Mouse (Mus musculus) CH12.LX (cell line): ENCODE results near the gene Ropn1. TPM values are rescaled to one million over a fixed set of nuclear protein-coding genes. Genes with fewer than 3 reads are reported as not detected.

Source experiments
- DNase-seq: peaks from one replicate; pipeline ENCODE4 v3.0.0-alpha.2; 2013; ENCODE audit errors: extremely low read depth
- H3K27ac ChIP-seq: 2 replicates; pipeline ENCODE4 v1.5.1; 2012; ENCODE audit warnings: low read depth, mild to moderate bottlenecking, control low read depth, moderate library complexity; ENCODE audit not compliant: insufficient read depth
- H3K27me3 ChIP-seq: replicated peaks from 2 replicates; pipeline ENCODE3; 2012; ENCODE audit warnings: inconsistent platforms
- H3K36me3 ChIP-seq, 2 experiments: replicated peaks in 1 of 2; 2 replicates each; pipeline versions ENCODE3 to v1.6.1; 2012; ENCODE audit warnings: inconsistent platforms in 1 of 2, low read length in 1 of 2, mild to moderate bottlenecking in 1 of 2, mixed read lengths in 1 of 2, moderate library complexity in 1 of 2; ENCODE audit not compliant: control insufficient read depth in 1 of 2, insufficient read depth in 1 of 2
- H3K4me1 ChIP-seq, 2 experiments: 2 replicates each; pipeline ENCODE4 v1.6.1; 2012; ENCODE audit warnings: inconsistent platforms in 1 of 2, moderate library complexity in 1 of 2; ENCODE audit not compliant: insufficient read depth in 2 of 2, control insufficient read depth in 1 of 2
- H3K4me2 ChIP-seq: 2 replicates; pipeline ENCODE4 v1.6.1; 2012; ENCODE audit warnings: low read depth, mild to moderate bottlenecking, control low read depth; ENCODE audit not compliant: poor library complexity, insufficient read depth, severe bottlenecking
- H3K4me3 ChIP-seq, 3 experiments: fragments of 150-350 bp in 1 of 3; sonication (generic) in 1 of 3; replicated peaks in 1 of 3; 2 replicates each; pipeline versions ENCODE3 to v1.5.1; 2011 to 2012; ENCODE audit warnings: low read depth in 2 of 3, low read length in 2 of 3, mild to moderate bottlenecking in 2 of 3, moderate library complexity in 2 of 3, control low read depth in 1 of 3, improper control_type of control experiment in 1 of 3, inconsistent platforms in 1 of 3, mixed read lengths in 1 of 3; ENCODE audit not compliant: poor library complexity in 1 of 3
- H3K79me2 ChIP-seq: replicated peaks from 2 replicates; pipeline ENCODE4 v1.6.1; 2012; ENCODE audit warnings: mild to moderate bottlenecking, moderate library complexity; ENCODE audit not compliant: control insufficient read depth, poor library complexity, insufficient read depth, severe bottlenecking; ENCODE audit errors: extremely low read depth
- H3K9ac ChIP-seq: 2 replicates; pipeline ENCODE4 v1.6.1; 2012; ENCODE audit warnings: low read depth, mild to moderate bottlenecking, control low read depth, moderate library complexity; ENCODE audit not compliant: insufficient read depth
- H3K9me3 ChIP-seq: replicated peaks from 2 replicates; pipeline ENCODE3; 2012; ENCODE audit warnings: low read length, inconsistent platforms, mixed read lengths
- BHLHE40 ChIP-seq: IDR thresholded peaks from 2 replicates; pipeline ENCODE4 v1.6.1; 2011; ENCODE audit warnings: mild to moderate bottlenecking, low read depth, low read length, improper control_type of control experiment
- CHD1 ChIP-seq: IDR thresholded peaks from 2 replicates; pipeline ENCODE4 v1.6.1; 2012; ENCODE audit warnings: low read depth, low read length, improper control_type of control experiment, inconsistent platforms
- CHD2 ChIP-seq: IDR thresholded peaks from 2 replicates; pipeline ENCODE4 v1.6.1; 2011; ENCODE audit warnings: low read length, improper control_type of control experiment
- CTCF ChIP-seq, 2 experiments: IDR thresholded peaks in 1 of 2; conservative IDR thresholded peaks in 1 of 2; 2 replicates each; pipeline ENCODE4 v1.5.1; 2011 to 2012; ENCODE audit warnings: low read depth in 2 of 2, low read length in 2 of 2, improper control_type of control experiment in 1 of 2, inconsistent platforms in 1 of 2, mild to moderate bottlenecking in 1 of 2, moderate library complexity in 1 of 2
- E2F4 ChIP-seq: IDR thresholded peaks from 2 replicates; pipeline ENCODE4 v1.6.1; 2011; ENCODE audit warnings: low read depth, low read length, improper control_type of control experiment; ENCODE audit not compliant: insufficient replicate concordance
- ELF1 ChIP-seq: IDR thresholded peaks from 2 replicates; pipeline ENCODE4 v1.6.1; 2014; ENCODE audit warnings: low read depth, mild to moderate bottlenecking, inconsistent platforms, low read length, improper control_type of control experiment
- ETS1 ChIP-seq: conservative IDR thresholded peaks from 2 replicates; pipeline ENCODE4 v1.6.1; 2012; ENCODE audit warnings: low read depth, mild to moderate bottlenecking, inconsistent platforms, low read length, improper control_type of control experiment, moderate library complexity
- GABPA ChIP-seq: IDR thresholded peaks from 2 replicates; pipeline ENCODE4 v1.6.1; 2012; ENCODE audit warnings: low read depth, low read length, improper control_type of control experiment, inconsistent platforms; ENCODE audit not compliant: insufficient replicate concordance
- IRF4 ChIP-seq: IDR thresholded peaks from 2 replicates; pipeline ENCODE4 v1.6.1; 2014; ENCODE audit warnings: low read depth, mild to moderate bottlenecking, inconsistent platforms, low read length, improper control_type of control experiment
- JUND ChIP-seq: conservative IDR thresholded peaks from 2 replicates; pipeline ENCODE4 v1.6.1; 2011; ENCODE audit warnings: low read depth, low read length, improper control_type of control experiment
- KAT2A ChIP-seq: IDR thresholded peaks from 2 replicates; pipeline ENCODE4 v1.6.1; 2012; ENCODE audit warnings: low read length, improper control_type of control experiment, inconsistent platforms; ENCODE audit not compliant: insufficient replicate concordance
- MAX ChIP-seq: IDR thresholded peaks from 2 replicates; pipeline ENCODE4 v1.6.1; 2011; ENCODE audit warnings: low read length, improper control_type of control experiment
- MAZ ChIP-seq: IDR thresholded peaks from 2 replicates; pipeline ENCODE4 v1.6.1; 2012; ENCODE audit warnings: low read depth, mild to moderate bottlenecking, inconsistent platforms, low read length, improper control_type of control experiment, moderate library complexity
- MYC ChIP-seq: IDR thresholded peaks from 2 replicates; pipeline ENCODE4 v1.6.1; 2011; ENCODE audit warnings: low read depth, mild to moderate bottlenecking, improper control_type of control experiment, low read length
- NELFE ChIP-seq: IDR thresholded peaks from 2 replicates; pipeline ENCODE4 v1.6.1; 2011; ENCODE audit warnings: low read depth, low read length, improper control_type of control experiment
- NRF1 ChIP-seq: IDR thresholded peaks from 2 replicates; pipeline ENCODE4 v1.6.1; 2014; ENCODE audit warnings: low read depth, mild to moderate bottlenecking, inconsistent platforms, low read length, improper control_type of control experiment, moderate library complexity
- PAX5 ChIP-seq: IDR thresholded peaks from 2 replicates; pipeline ENCODE4 v1.6.1; 2012; ENCODE audit warnings: low read length, inconsistent platforms, mixed read lengths
- POLR2A ChIP-seq: IDR thresholded peaks from 2 replicates; pipeline ENCODE4 v1.6.1; 2011; ENCODE audit warnings: low read depth, mild to moderate bottlenecking, improper control_type of control experiment, low read length
- RAD21 ChIP-seq: IDR thresholded peaks from 2 replicates; pipeline ENCODE4 v1.6.1; 2011; ENCODE audit warnings: low read depth, mild to moderate bottlenecking, low read length, improper control_type of control experiment, moderate library complexity
- RCOR1 ChIP-seq: conservative IDR thresholded peaks from 2 replicates; pipeline ENCODE4 v1.6.1; 2012; ENCODE audit warnings: low read depth, mild to moderate bottlenecking, inconsistent platforms, low read length, improper control_type of control experiment
- TBP ChIP-seq: conservative IDR thresholded peaks from 2 replicates; pipeline ENCODE4 v1.6.1; 2011; ENCODE audit warnings: low read depth, low read length, improper control_type of control experiment
- UBTF ChIP-seq: IDR thresholded peaks from 2 replicates; pipeline ENCODE4 v1.6.1; 2012; ENCODE audit warnings: low read depth, mild to moderate bottlenecking, inconsistent platforms, low read length, improper control_type of control experiment, moderate library complexity
- USF1 ChIP-seq: IDR thresholded peaks from 2 replicates; pipeline ENCODE4 v1.6.1; 2014; ENCODE audit warnings: low read depth, mild to moderate bottlenecking, inconsistent platforms, low read length, improper control_type of control experiment
- ZC3H11A ChIP-seq: IDR thresholded peaks from 2 replicates; pipeline ENCODE4 v1.6.1; 2012; ENCODE audit warnings: low read depth, mild to moderate bottlenecking, inconsistent platforms, low read length, improper control_type of control experiment
- ZMIZ1 ChIP-seq: IDR thresholded peaks from 2 replicates; pipeline ENCODE4 v1.6.1; 2012; ENCODE audit warnings: low read depth, mild to moderate bottlenecking, inconsistent platforms, low read length, improper control_type of control experiment
- ZNF384 ChIP-seq: IDR thresholded peaks from 2 replicates; pipeline ENCODE4 v1.6.1; 2012; ENCODE audit warnings: low read depth, low read length, improper control_type of control experiment, inconsistent platforms
- dilution Hi-C: fragments of 300-500 bp; cut with MboI; formaldehyde crosslinking; loops from 2 replicates; pipeline ENCODE4 v1.14.3; 2020; ENCODE audit warnings: low sequenced_read_pairs; ENCODE audit not compliant: extremely low pct_unique_long_range_greater_than_20kb, extremely low pct_ligation_motif_present
- in situ Hi-C: fragments of 300-500 bp; cut with MboI; formaldehyde crosslinking; loops from 3 replicates; pipeline ENCODE4 v1.14.3; 2019; ENCODE audit warnings: low sequenced_read_pairs, low pct_ligation_motif_present, low pct_unique_long_range_greater_than_20kb, mixed read lengths
- polyA plus RNA-seq: library from polyadenylated mRNA; unstranded; fragments of >175 nt; gene quantifications from 2 replicates; pipeline ENCODE4 v1.2.1, GENCODE M21; 2012; ENCODE audit warnings: low read depth; ENCODE audit not compliant: insufficient read length
- total RNA-seq, 2 experiments: library from RNA; depleted of rRNA; stranded (reverse); fragments of 300-350 nt in 1 of 2; fragments of >200 nt in 1 of 2; gene quantifications; 2 replicates each; pipeline ENCODE4 v1.2.3; 2012 to 2014

Ropn1 gene
- total and polyA plus RNA-seq, 3 experiments: not detected

GRCm38 (mm10) chr16:34610137-34610536, 39.6 kb upstream of the Ropn1 start:
- dilution Hi-C loops (no loop called here), in situ Hi-C loops (no loop called here)
- no peak overlapping the region for H3K4me2 ChIP-seq
- H3K27ac ChIP-seq: no peak overlapping the region
- H3K4me3 ChIP-seq: no peak overlapping the region
- TF ChIP-seq JUND: no peak
- TF ChIP-seq PAX5: no peak
- TF ChIP-seq NRF1: no peak
- TF ChIP-seq ETS1: no peak
- TF ChIP-seq USF1: no peak
- TF ChIP-seq ZNF384: no peak
- no peak for TF ChIP-seq IRF4
- TF ChIP-seq E2F4: no peak
- TF ChIP-seq RAD21: no peak
- no peak for TF ChIP-seq TBP
- TF ChIP-seq POLR2A: no peak
- TF ChIP-seq CHD1: no peak
- TF ChIP-seq RCOR1: no peak
- no peak for TF ChIP-seq ZMIZ1
- TF ChIP-seq CTCF (conservative IDR thresholded peaks at IDR 0.05 in 1 of 2, IDR thresholded peaks at IDR 0.05 in 1 of 2; ENCODE audit: low read depth in 2 of 2, low read length in 2 of 2): no peak
- no peak for TF ChIP-seq UBTF
- TF ChIP-seq ZC3H11A: no peak
- no peaks in the 10 kb centered on the region for H3K4me1 ChIP-seq
- H3K9ac ChIP-seq: no peak overlapping the region
- DNase-seq: no peak
- H3K9me3 ChIP-seq: no peaks in the 10 kb centered on the region
- H3K27me3 ChIP-seq: peaks cover 77% of the 10 kb centered on the region
- H3K36me3 ChIP-seq: no peaks in the 10 kb centered on the region
- no peaks in the 10 kb centered on the region for H3K79me2 ChIP-seq

GRCm38 (mm10) chr16:34614021-34614420, 35.7 kb upstream of the Ropn1 start:
- dilution Hi-C loops (no loop called here), in situ Hi-C loops (no loop called here)
- Histone ChIP-seq H3K4me1 (no peaks in the 10 kb centered on the region), H3K9ac (no peak overlapping the region), H3K27ac (no peak overlapping the region), H3K27me3 (peaks cover 67% of the 10 kb centered on the region), H3K4me3 (no peak overlapping the region), H3K36me3 (no peaks in the 10 kb centered on the region), H3K79me2 (no peaks in the 10 kb centered on the region), H3K4me2 (no peak overlapping the region), H3K9me3 (peaks cover 3% of the 10 kb centered on the region)
- TF ChIP-seq MAX (no peak), CTCF (conservative IDR thresholded peaks at IDR 0.05 in 1 of 2, IDR thresholded peaks at IDR 0.05 in 1 of 2; ENCODE audit: low read depth in 2 of 2, low read length in 2 of 2) (no peak), NRF1 (no peak), CHD2 (no peak), BHLHE40 (no peak), E2F4 (no peak), ZMIZ1 (no peak), MYC (no peak), ELF1 (no peak), NELFE (no peak), CHD1 (no peak), GABPA (no peak), IRF4 (no peak), PAX5 (no peak), UBTF (no peak), KAT2A (no peak), MAZ (no peak)
- no peak for DNase-seq
